Mouse (Mus musculus): ENCODE results near the gene Tm4sf4.

DNA sequence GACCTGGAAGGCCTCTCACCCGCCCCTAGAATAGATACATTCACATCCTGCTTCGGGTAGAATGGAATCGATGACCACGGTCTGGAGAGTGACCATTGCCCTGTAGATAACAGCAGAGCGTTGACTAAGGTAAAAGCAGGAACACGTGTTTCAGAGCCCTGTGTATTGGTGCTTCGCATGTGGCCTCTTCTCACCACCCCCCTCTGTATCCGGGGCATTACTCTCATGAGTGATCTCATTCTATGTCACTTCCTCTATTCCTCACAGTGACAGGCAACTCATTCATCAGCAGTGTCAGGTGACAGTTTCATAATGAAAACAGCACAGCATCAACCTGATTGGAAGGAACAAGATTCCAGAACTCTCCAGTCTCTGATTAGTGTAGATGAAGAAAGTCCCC, 10.2 kb downstream of the Tm4sf4 start:
- TF ChIP-seq CTCF (IDR thresholded peaks at IDR 0.05; ENCODE audit: low read depth) (no peak), EP300 (IDR thresholded peaks at IDR 0.05; ENCODE audit: low read depth) (peak; percentile 62; the same call in 1 of the 2 replicates)
